Mouse (Mus musculus): ENCODE measurements around the gene Matn3. TPM values are rescaled to one million over a fixed set of nuclear protein-coding genes. Genes with fewer than 3 reads are reported as not detected.

Matn3 gene
- polyA plus RNA-seq, 1 experiment from 2014 or later, result 0.19 TPM

DNA sequence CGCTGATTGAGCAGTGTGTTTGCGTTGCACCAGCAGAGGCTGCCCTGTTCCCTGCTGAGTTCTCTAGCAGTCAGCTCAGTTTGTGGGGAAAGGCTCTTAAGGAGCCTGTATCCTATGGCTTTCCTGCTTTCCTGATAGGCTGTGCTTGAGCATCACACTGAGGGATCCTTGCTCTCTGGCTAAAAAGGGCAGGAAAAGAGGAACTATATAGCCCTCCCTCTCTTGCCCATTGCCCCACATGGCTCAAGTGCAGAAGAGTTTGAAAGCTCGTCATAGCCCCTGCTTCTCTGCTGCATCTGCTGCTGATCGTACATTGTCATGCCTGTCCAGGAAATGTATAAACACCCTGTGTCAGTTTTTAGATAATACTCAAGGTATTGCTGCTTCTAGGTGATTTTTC lies 59.4 kb downstream of the Matn3 start:
- Histone ChIP-seq H3K4me1 (no peaks in the 10 kb centered on the region), H3K4me3 (no peak overlapping the region), H3K27ac (no peak overlapping the region), H3K4me2 (no peak overlapping the region), H3K9ac (no peak overlapping the region), H3K9me3 (no peaks in the 10 kb centered on the region), H3K36me3 (replicated peaks) (peaks cover 7% of the 10 kb centered on the region; the same call in 1 of the 2 replicates), H3K27me3 (replicated peaks) (no peaks in the 10 kb centered on the region)
- 64% methylated on average over 4 of the region's 4 CpGs for WGBS
- no peak for ATAC-seq (replicated peaks)

DNA sequence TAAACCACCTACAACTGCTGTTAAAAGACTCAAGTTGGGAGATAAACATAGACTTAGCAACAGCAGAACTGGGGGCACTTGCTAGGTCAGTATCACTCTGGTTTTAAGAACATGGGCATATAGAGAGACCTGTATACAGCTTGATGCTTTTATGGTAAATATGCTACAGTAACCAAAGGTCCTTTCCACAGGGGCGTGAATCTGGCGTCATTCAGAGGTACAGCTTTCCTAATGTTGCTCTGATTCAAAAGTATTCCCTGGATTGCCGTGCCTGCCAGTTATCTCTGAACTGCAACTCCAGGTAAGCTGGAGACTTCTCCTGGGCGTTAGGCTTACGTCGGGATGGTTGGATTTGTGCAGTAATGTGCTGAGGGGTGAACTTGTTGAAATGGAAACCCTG lies 60.1 kb downstream of the Matn3 start:
- WGBS, result 95% methylated on average over 6 of the region's 6 CpGs
- Histone ChIP-seq H3K36me3 (replicated peaks) (peaks cover 12% of the 10 kb centered on the region; the same call in 1 of the 2 replicates), H3K9me3 (no peaks in the 10 kb centered on the region), H3K27ac (no peak overlapping the region), H3K9ac (no peak overlapping the region), H3K4me2 (no peak overlapping the region), H3K27me3 (replicated peaks) (no peaks in the 10 kb centered on the region), H3K4me3 (no peak overlapping the region), H3K4me1 (no peaks in the 10 kb centered on the region)
- no peak for ATAC-seq (replicated peaks)

GRCm38 (mm10) chr12:9010311-9010710 lies 62.6 kb downstream of the Matn3 start:
- no peak for ATAC-seq (replicated peaks)
- 70% methylated on average over 4 of the region's 4 CpGs for WGBS
- Histone ChIP-seq H3K4me1 (no peaks in the 10 kb centered on the region), H3K27me3 (replicated peaks) (no peaks in the 10 kb centered on the region), H3K36me3 (replicated peaks) (peaks cover 14% of the 10 kb centered on the region; the same call in 1 of the 2 replicates), H3K4me3 (no peak overlapping the region), H3K9ac (no peak overlapping the region), H3K9me3 (no peaks in the 10 kb centered on the region), H3K4me2 (no peak overlapping the region), H3K27ac (no peak overlapping the region)

- H3K9ac ChIP-seq, result no peak overlapping the region
- peaks cover 12% of the 10 kb centered on the region; the same call in 1 of the 2 replicates for H3K36me3 ChIP-seq (replicated peaks)
- H3K27me3 ChIP-seq (replicated peaks), result no peaks in the 10 kb centered on the region
- no peak overlapping the region for H3K4me3 ChIP-seq
- no peak for ATAC-seq (replicated peaks)
- no peak overlapping the region for H3K4me2 ChIP-seq
- no peaks in the 10 kb centered on the region for H3K9me3 ChIP-seq
- no peak overlapping the region for H3K27ac ChIP-seq
- WGBS, result 94% methylated on average over 9 of the region's 9 CpGs
- no peaks in the 10 kb centered on the region for H3K4me1 ChIP-seq
Measured at GRCm38 (mm10) chr12:9016376-9016775, 68.6 kb downstream of the Matn3 start.

DNA sequence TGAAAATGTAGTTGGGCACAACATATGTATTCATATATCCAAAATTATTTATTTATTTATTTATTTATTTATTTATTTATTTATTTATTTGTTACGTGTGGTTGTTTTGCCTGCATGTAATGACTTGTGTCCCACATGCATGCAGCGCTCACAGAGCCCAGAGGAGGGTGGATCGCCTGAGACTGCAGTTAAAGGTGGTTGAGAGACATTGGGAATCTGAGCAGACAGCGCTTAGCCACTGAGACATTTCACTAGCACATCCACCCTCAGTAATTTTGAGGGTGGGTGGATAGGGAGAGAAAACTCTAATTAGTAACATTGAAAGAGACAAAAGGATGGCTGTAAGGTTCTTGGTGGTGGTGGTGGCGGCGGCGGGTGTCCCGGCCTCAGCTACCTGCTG lies 72.7 kb downstream of the Matn3 start:
- H3K27me3 ChIP-seq (replicated peaks), result no peaks in the 10 kb centered on the region
- no peaks in the 10 kb centered on the region for H3K9me3 ChIP-seq
- 95% methylated on average over 8 of the region's 8 CpGs for WGBS
- no peak overlapping the region for H3K4me2 ChIP-seq
- H3K36me3 ChIP-seq (replicated peaks), result peaks cover 6% of the 10 kb centered on the region; the same call in 1 of the 2 replicates
- no peak for ATAC-seq (replicated peaks)
- H3K9ac ChIP-seq, result no peak overlapping the region
- no peak overlapping the region for H3K27ac ChIP-seq
- H3K4me3 ChIP-seq, result no peak overlapping the region
- no peaks in the 10 kb centered on the region for H3K4me1 ChIP-seq

- Histone ChIP-seq H3K27me3 (replicated peaks) (no peaks in the 10 kb centered on the region), H3K4me2 (no peak overlapping the region), H3K4me1 (no peaks in the 10 kb centered on the region), H3K27ac (no peak overlapping the region), H3K9me3 (no peaks in the 10 kb centered on the region), H3K9ac (no peak overlapping the region), H3K36me3 (replicated peaks) (peaks cover 6% of the 10 kb centered on the region; the same call in 1 of the 2 replicates), H3K4me3 (no peak overlapping the region)
- WGBS, result 74% methylated on average over 3 of the region's 3 CpGs
- no peak for ATAC-seq (replicated peaks)
Measured at GRCm38 (mm10) chr12:9020986-9021385, 73.3 kb downstream of the Matn3 start.

Other genes with a start within 250 kb of the Matn3 start
- 19.1 and 21.3 TPM in 2 replicates for gene Sdc1, start 176.6 kb upstream of the Matn3 start, polyA plus RNA-seq (2015; fragmentation: Nextera tagmentation; extraction: Ambion mirVana)
- 171 and 181 TPM in 2 replicates for gene Laptm4a, start 26.3 kb upstream of the Matn3 start, polyA plus RNA-seq (2015; fragmentation: Nextera tagmentation; extraction: Ambion mirVana)
- gene Wdr35, start 26.0 kb downstream of the Matn3 start, polyA plus RNA-seq (2015; fragmentation: Nextera tagmentation; extraction: Ambion mirVana), result 23.1 and 24.0 TPM in 2 replicates
- gene Ttc32, start 82.1 kb downstream of the Matn3 start, polyA plus RNA-seq (2015; fragmentation: Nextera tagmentation; extraction: Ambion mirVana), result 6.8 and 7.0 TPM in 2 replicates

All from midbrain, embryonic 15.5 days (tissue).